Mouse (Mus musculus): ENCODE measurements at regions not wholly inside any gene's neighbourhood (a gene's known extent, or its start where the extent isn't known, plus 50 kb on each side); places are given as distances from the start of the nearest gene placed in this dataset.

- Histone ChIP-seq H3K9ac (replicated peaks; ENCODE audit: low read length) (no peak overlapping the region), H3K4me1 (ENCODE audit: insufficient read depth, low read length) (no peaks in the 10 kb centered on the region), H3K4me2 (replicated peaks; ENCODE audit: low read depth, low read length) (no peak overlapping the region), H3K9me3 (ENCODE audit: low read length) (no peaks in the 10 kb centered on the region), H3K27me3 (ENCODE audit: insufficient read depth, low read length) (no peaks in the 10 kb centered on the region), H3K27ac (ENCODE audit: low read length) (no peak overlapping the region), H3K36me3 (ENCODE audit: insufficient read depth, low read length) (no peaks in the 10 kb centered on the region), H3K4me3 (ENCODE audit: low read length) (no peak overlapping the region)
- no peak for ATAC-seq (ENCODE audit: low FRiP score, low TSS enrichment)
- WGBS, result 50% methylated on average over 4 of the region's 4 CpGs
These were observed 236.1 kb upstream of the Mphosph6 start for GRCm38 (mm10) chr8:118037801-118038200.

GRCm38 (mm10) chr8:118034051-118034450 lies 232.3 kb upstream of the Mphosph6 start:
- H3K4me2 ChIP-seq (replicated peaks; ENCODE audit: low read depth, low read length), result no peak overlapping the region
- no peaks in the 10 kb centered on the region for H3K4me1 ChIP-seq (ENCODE audit: insufficient read depth, low read length)
- 57% methylated on average over 13 of the region's 13 CpGs for WGBS
- ATAC-seq (ENCODE audit: low FRiP score, low TSS enrichment), result no peak
- H3K9ac ChIP-seq (replicated peaks; ENCODE audit: low read length), result no peak overlapping the region
- no peak overlapping the region for H3K27ac ChIP-seq (ENCODE audit: low read length)
- H3K36me3 ChIP-seq (ENCODE audit: insufficient read depth, low read length), result no peaks in the 10 kb centered on the region
- H3K4me3 ChIP-seq (ENCODE audit: low read length), result no peak overlapping the region
- no peaks in the 10 kb centered on the region for H3K9me3 ChIP-seq (ENCODE audit: low read length)
- no peaks in the 10 kb centered on the region for H3K27me3 ChIP-seq (ENCODE audit: insufficient read depth, low read length)

GRCm38 (mm10) chr8:118031406-118031805 lies 229.7 kb upstream of the Mphosph6 start:
- Histone ChIP-seq H3K4me3 (ENCODE audit: low read length) (no peak overlapping the region), H3K4me2 (replicated peaks; ENCODE audit: low read depth, low read length) (no peak overlapping the region), H3K27ac (ENCODE audit: low read length) (no peak overlapping the region), H3K9me3 (ENCODE audit: low read length) (no peaks in the 10 kb centered on the region), H3K36me3 (ENCODE audit: insufficient read depth, low read length) (no peaks in the 10 kb centered on the region), H3K9ac (replicated peaks; ENCODE audit: low read length) (no peak overlapping the region), H3K27me3 (ENCODE audit: insufficient read depth, low read length) (no peaks in the 10 kb centered on the region), H3K4me1 (ENCODE audit: insufficient read depth, low read length) (no peaks in the 10 kb centered on the region)
- WGBS, result 52% methylated on average over 6 of the region's 6 CpGs
- no peak for ATAC-seq (ENCODE audit: low FRiP score, low TSS enrichment)

- H3K9ac ChIP-seq (replicated peaks; ENCODE audit: low read length), result no peak overlapping the region
- no peaks in the 10 kb centered on the region for H3K9me3 ChIP-seq (ENCODE audit: low read length)
- WGBS, result 85% methylated on average over 13 of the region's 13 CpGs
- H3K27me3 ChIP-seq (ENCODE audit: insufficient read depth, low read length), result no peaks in the 10 kb centered on the region
- no peak overlapping the region for H3K4me2 ChIP-seq (replicated peaks; ENCODE audit: low read depth, low read length)
- no peak overlapping the region for H3K4me3 ChIP-seq (ENCODE audit: low read length)
- no peak overlapping the region for H3K27ac ChIP-seq (ENCODE audit: low read length)
- no peaks in the 10 kb centered on the region for H3K4me1 ChIP-seq (ENCODE audit: insufficient read depth, low read length)
- no peaks in the 10 kb centered on the region for H3K36me3 ChIP-seq (ENCODE audit: insufficient read depth, low read length)
- ATAC-seq (ENCODE audit: low FRiP score, low TSS enrichment), result no peak
These were observed 226.5 kb upstream of the Mphosph6 start for GRCm38 (mm10) chr8:118028061-118028850.

GRCm38 (mm10) chr8:118023451-118023850 lies 221.7 kb upstream of the Mphosph6 start:
- Histone ChIP-seq H3K4me1 (ENCODE audit: insufficient read depth, low read length) (no peaks in the 10 kb centered on the region), H3K36me3 (ENCODE audit: insufficient read depth, low read length) (no peaks in the 10 kb centered on the region), H3K27ac (ENCODE audit: low read length) (no peak overlapping the region), H3K27me3 (ENCODE audit: insufficient read depth, low read length) (no peaks in the 10 kb centered on the region), H3K4me3 (ENCODE audit: low read length) (no peak overlapping the region), H3K9me3 (ENCODE audit: low read length) (no peaks in the 10 kb centered on the region), H3K9ac (replicated peaks; ENCODE audit: low read length) (no peak overlapping the region), H3K4me2 (replicated peaks; ENCODE audit: low read depth, low read length) (no peak overlapping the region)
- ATAC-seq (ENCODE audit: low FRiP score, low TSS enrichment), result no peak
- 90% methylated on average over 1 of the region's 1 CpGs for WGBS

GRCm38 (mm10) chr8:118021978-118022377 lies 220.2 kb upstream of the Mphosph6 start:
- no peak for ATAC-seq (ENCODE audit: low FRiP score, low TSS enrichment)
- H3K27ac ChIP-seq (ENCODE audit: low read length), result no peak overlapping the region
- no peak overlapping the region for H3K9ac ChIP-seq (replicated peaks; ENCODE audit: low read length)
- H3K27me3 ChIP-seq (ENCODE audit: insufficient read depth, low read length), result no peaks in the 10 kb centered on the region
- H3K4me1 ChIP-seq (ENCODE audit: insufficient read depth, low read length), result peaks cover 8% of the 10 kb centered on the region; the same call in 1 of the 2 replicates
- 57% methylated on average over 3 of the region's 3 CpGs for WGBS
- H3K36me3 ChIP-seq (ENCODE audit: insufficient read depth, low read length), result no peaks in the 10 kb centered on the region
- H3K4me3 ChIP-seq (ENCODE audit: low read length), result no peak overlapping the region
- H3K4me2 ChIP-seq (replicated peaks; ENCODE audit: low read depth, low read length), result no peak overlapping the region
- H3K9me3 ChIP-seq (ENCODE audit: low read length), result no peaks in the 10 kb centered on the region

- Histone ChIP-seq H3K9me3 (ENCODE audit: low read length) (no peaks in the 10 kb centered on the region), H3K4me2 (replicated peaks; ENCODE audit: low read depth, low read length) (no peak overlapping the region), H3K4me1 (ENCODE audit: insufficient read depth, low read length) (peaks cover 8% of the 10 kb centered on the region; the same call in 1 of the 2 replicates), H3K4me3 (ENCODE audit: low read length) (no peak overlapping the region), H3K27me3 (ENCODE audit: insufficient read depth, low read length) (no peaks in the 10 kb centered on the region), H3K27ac (ENCODE audit: low read length) (no peak overlapping the region), H3K36me3 (ENCODE audit: insufficient read depth, low read length) (no peaks in the 10 kb centered on the region), H3K9ac (replicated peaks; ENCODE audit: low read length) (no peak overlapping the region)
- 26% methylated on average over 6 of the region's 6 CpGs for WGBS
- ATAC-seq (ENCODE audit: low FRiP score, low TSS enrichment), result peak; percentile 57; the same call in 1 of the 2 replicates
These were observed 215.5 kb upstream of the Mphosph6 start for GRCm38 (mm10) chr8:118017261-118017660.

- H3K4me2 ChIP-seq (replicated peaks; ENCODE audit: low read depth, low read length), result no peak overlapping the region
- no peak overlapping the region for H3K9ac ChIP-seq (replicated peaks; ENCODE audit: low read length)
- H3K9me3 ChIP-seq (ENCODE audit: low read length), result no peaks in the 10 kb centered on the region
- no peak overlapping the region for H3K27ac ChIP-seq (ENCODE audit: low read length)
- 44% methylated on average over 2 of the region's 2 CpGs for WGBS
- ATAC-seq (ENCODE audit: low FRiP score, low TSS enrichment), result no peak
- no peak overlapping the region for H3K4me3 ChIP-seq (ENCODE audit: low read length)
- H3K27me3 ChIP-seq (ENCODE audit: insufficient read depth, low read length), result no peaks in the 10 kb centered on the region
- no peaks in the 10 kb centered on the region for H3K36me3 ChIP-seq (ENCODE audit: insufficient read depth, low read length)
- H3K4me1 ChIP-seq (ENCODE audit: insufficient read depth, low read length), result peaks cover 13% of the 10 kb centered on the region; the same call in 1 of the 2 replicates
These were observed 203.4 kb upstream of the Mphosph6 start for GRCm38 (mm10) chr8:118005186-118005585.

- Histone ChIP-seq H3K27ac (ENCODE audit: low read length) (no peak overlapping the region), H3K4me3 (ENCODE audit: low read length) (no peak overlapping the region), H3K4me2 (replicated peaks; ENCODE audit: low read depth, low read length) (no peak overlapping the region), H3K27me3 (ENCODE audit: insufficient read depth, low read length) (no peaks in the 10 kb centered on the region), H3K9ac (replicated peaks; ENCODE audit: low read length) (no peak overlapping the region), H3K4me1 (ENCODE audit: insufficient read depth, low read length) (peaks cover 13% of the 10 kb centered on the region; the same call in 1 of the 2 replicates), H3K9me3 (ENCODE audit: low read length) (no peaks in the 10 kb centered on the region), H3K36me3 (ENCODE audit: insufficient read depth, low read length) (no peaks in the 10 kb centered on the region)
- ATAC-seq (ENCODE audit: low FRiP score, low TSS enrichment), result peak; percentile 67; the same call in 1 of the 2 replicates
- 22% methylated on average over 7 of the region's 7 CpGs for WGBS
These were observed 202.7 kb upstream of the Mphosph6 start for GRCm38 (mm10) chr8:118004391-118004851.

GRCm38 (mm10) chr8:118001138-118001537 lies 199.4 kb upstream of the Mphosph6 start:
- peaks cover 13% of the 10 kb centered on the region; the same call in 1 of the 2 replicates for H3K4me1 ChIP-seq (ENCODE audit: insufficient read depth, low read length)
- 78% methylated on average over 10 of the region's 10 CpGs for whole genome bisulfite sequencing
- H3K4me2 ChIP-seq (replicated peaks; ENCODE audit: low read depth, low read length), result no peak overlapping the region
- ATAC-seq (ENCODE audit: low FRiP score, low TSS enrichment), result no peak
- H3K27ac ChIP-seq (ENCODE audit: low read length), result no peak overlapping the region
- no peak overlapping the region for H3K4me3 ChIP-seq (ENCODE audit: low read length)
- H3K9ac ChIP-seq (replicated peaks; ENCODE audit: low read length), result no peak overlapping the region
- no peaks in the 10 kb centered on the region for H3K36me3 ChIP-seq (ENCODE audit: insufficient read depth, low read length)
- no peaks in the 10 kb centered on the region for H3K27me3 ChIP-seq (ENCODE audit: insufficient read depth, low read length)
- no peaks in the 10 kb centered on the region for H3K9me3 ChIP-seq (ENCODE audit: low read length)
